Mouse (Mus musculus): ENCODE results near the gene Slc43a2. TPM values are rescaled to one million over a fixed set of nuclear protein-coding genes. Genes with fewer than 3 reads are reported as not detected.
"Not testable (repeated sequence)": the region's sequence is repeated elsewhere in the genome, so short reads cannot be mapped to it uniquely, and the experiment has no call there.

Slc43a2 gene
- total RNA-seq, 2 experiments from 2014 or later, result 8.9 to 10.5 TPM

GRCm38 (mm10) chr11:75551961-75552441, 20.5 kb downstream of the Slc43a2 start:
- DNase-seq, result peak; percentile 65

- peak; percentile 8 for DNase-seq
Measured at GRCm38 (mm10) chr11:75552906-75553482, 21.5 kb downstream of the Slc43a2 start.

GRCm38 (mm10) chr11:75556006-75556405, 24.5 kb downstream of the Slc43a2 start:
- DNase-seq, result not testable (repeated sequence)

- DNase-seq, result peak; percentile 4
Measured at GRCm38 (mm10) chr11:75557142-75557541, 25.6 kb downstream of the Slc43a2 start.

- DNase-seq, result no peak
Measured at GRCm38 (mm10) chr11:75558101-75558500, 26.6 kb downstream of the Slc43a2 start.

- DNase-seq, result no peak
Measured at GRCm38 (mm10) chr11:75559870-75560504, 28.5 kb downstream of the Slc43a2 start.

- DNase-seq, result no peak
Measured at GRCm38 (mm10) chr11:75560530-75561409, 29.3 kb downstream of the Slc43a2 start.

- no peak for DNase-seq
Measured at GRCm38 (mm10) chr11:75561410-75561791, 29.9 kb downstream of the Slc43a2 start.

GRCm38 (mm10) chr11:75562840-75563239, 31.3 kb downstream of the Slc43a2 start:
- no peak for DNase-seq

- peak; percentile 52 for DNase-seq
Measured at GRCm38 (mm10) chr11:75563851-75564548, 32.5 kb downstream of the Slc43a2 start.

GRCm38 (mm10) chr11:75565849-75566248, 34.4 kb downstream of the Slc43a2 start:
- DNase-seq, result peak; percentile 43

- peak; percentile 61 for DNase-seq
Measured at GRCm38 (mm10) chr11:75566276-75567196, 35.0 kb downstream of the Slc43a2 start.

- no peak for DNase-seq
Measured at GRCm38 (mm10) chr11:75567346-75568114, 36.0 kb downstream of the Slc43a2 start.

GRCm38 (mm10) chr11:75568115-75568511, 36.6 kb downstream of the Slc43a2 start:
- DNase-seq, result no peak

GRCm38 (mm10) chr11:75568962-75569361, 37.5 kb downstream of the Slc43a2 start:
- DNase-seq, result no peak

GRCm38 (mm10) chr11:75570375-75571125, 39.1 kb downstream of the Slc43a2 start:
- no peak for DNase-seq

- DNase-seq, result no peak
Measured at GRCm38 (mm10) chr11:75571126-75571990, 39.9 kb downstream of the Slc43a2 start.

- no peak for DNase-seq
Measured at GRCm38 (mm10) chr11:75572301-75572791, 40.9 kb downstream of the Slc43a2 start.

Measured in heart, postnatal 4 days (tissue).